Mouse (Mus musculus) heart, adult 11 months (tissue): ENCODE measurements at regions not wholly inside any gene's neighbourhood (a gene's known extent, or its start where the extent isn't known, plus 50 kb on each side); places are given as distances from the start of the nearest gene placed in this dataset.

Source experiments
- DNase-seq: peaks from one replicate; pipeline ENCODE4 v3.0.0; 2022

GRCm38 (mm10) chr14:100792094-100792493, 408.0 kb downstream of the Prr30 start:
- no peak for DNase-seq

- DNase-seq: no peak
These were observed 418.2 kb downstream of the Prr30 start for GRCm38 (mm10) chr14:100781882-100782281.

- DNase-seq: peak; percentile 81
These were observed 446.2 kb downstream of the Prr30 start for GRCm38 (mm10) chr14:100753951-100754350.

GRCm38 (mm10) chr14:100752746-100753145, 447.4 kb downstream of the Prr30 start:
- DNase-seq: peak; percentile 86

GRCm38 (mm10) chr14:100749737-100750541, 450.2 kb downstream of the Prr30 start:
- DNase-seq: peak; percentile 98

GRCm38 (mm10) chr14:100735276-100735675, 450.8 kb upstream of the Klf12 start:
- no peak for DNase-seq

- DNase-seq: no peak
These were observed 444.0 kb upstream of the Klf12 start for GRCm38 (mm10) chr14:100728433-100728832.

- DNase-seq: no peak
These were observed 443.2 kb upstream of the Klf12 start for GRCm38 (mm10) chr14:100727701-100728100.

GRCm38 (mm10) chr14:100724962-100725361, 440.5 kb upstream of the Klf12 start:
- DNase-seq: peak; percentile 91

- no peak for DNase-seq
These were observed 436.2 kb upstream of the Klf12 start for GRCm38 (mm10) chr14:100720667-100721066.

GRCm38 (mm10) chr14:100714952-100715351, 430.5 kb upstream of the Klf12 start:
- no peak for DNase-seq

GRCm38 (mm10) chr14:100713999-100714471, 429.6 kb upstream of the Klf12 start:
- no peak for DNase-seq

GRCm38 (mm10) chr14:100713592-100713991, 429.1 kb upstream of the Klf12 start:
- DNase-seq: no peak

GRCm38 (mm10) chr14:100665361-100665955, 381.0 kb upstream of the Klf12 start:
- DNase-seq: no peak

- no peak for DNase-seq
These were observed 379.7 kb upstream of the Klf12 start for GRCm38 (mm10) chr14:100664180-100664579.

GRCm38 (mm10) chr14:100642076-100642475, 357.6 kb upstream of the Klf12 start:
- DNase-seq: no peak

- DNase-seq: no peak
These were observed 350.0 kb upstream of the Klf12 start for GRCm38 (mm10) chr14:100634521-100634920.

GRCm38 (mm10) chr14:100631676-100632075, 347.2 kb upstream of the Klf12 start:
- no peak for DNase-seq

GRCm38 (mm10) chr14:100630197-100630596, 345.7 kb upstream of the Klf12 start:
- no peak for DNase-seq

GRCm38 (mm10) chr14:100627523-100627922, 343.0 kb upstream of the Klf12 start:
- no peak for DNase-seq

- no peak for DNase-seq
These were observed 335.2 kb upstream of the Klf12 start for GRCm38 (mm10) chr14:100619656-100620030.

- DNase-seq: no peak
These were observed 334.5 kb upstream of the Klf12 start for GRCm38 (mm10) chr14:100618793-100619655.

GRCm38 (mm10) chr14:100610017-100610760, 325.7 kb upstream of the Klf12 start:
- no peak for DNase-seq
